Mouse (Mus musculus) ES-E14 (cell line): Measurements from ENCODE around the gene 6030458C11Rik.

Experiments
- HCFC1 ChIP-seq: IDR thresholded peaks from 2 replicates; pipeline ENCODE4 v1.6.1; 2012; ENCODE audit warnings: low read length, inconsistent platforms, borderline replicate concordance; ENCODE audit not compliant: insufficient read depth
- ZC3H11A ChIP-seq: IDR thresholded peaks from 2 replicates; pipeline ENCODE4 v1.6.1; 2012; ENCODE audit warnings: low read depth, mild to moderate bottlenecking, inconsistent platforms, low read length, borderline replicate concordance
- ZNF384 ChIP-seq: IDR thresholded peaks from 2 replicates; pipeline ENCODE4 v1.6.1; 2012; ENCODE audit warnings: low read depth, low read length, inconsistent platforms

DNA sequence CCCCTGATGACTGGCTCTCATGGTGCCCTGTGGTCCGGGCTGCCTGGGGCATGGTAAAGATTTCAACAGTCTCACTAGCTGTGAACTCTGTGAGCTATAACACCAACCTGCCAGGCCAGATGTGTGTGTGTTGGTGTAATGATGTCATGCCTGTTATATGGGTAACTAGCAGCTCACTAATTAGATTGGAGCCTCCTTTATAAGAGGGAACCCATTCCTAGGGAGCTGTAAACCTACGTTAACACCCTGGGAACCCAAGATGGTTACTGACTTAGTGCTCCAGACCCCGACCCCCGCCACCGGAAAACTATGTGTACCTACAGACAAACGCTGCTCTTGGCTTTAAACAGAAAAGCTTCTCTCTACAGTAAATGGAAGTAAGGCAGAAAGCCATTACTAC lies 43.2 kb downstream of the 6030458C11Rik start:
- TF ChIP-seq ZC3H11A, result no peak
- TF ChIP-seq HCFC1, result no peak
- no peak for TF ChIP-seq ZNF384
